Mouse (Mus musculus): ENCODE results near the gene Pitpnb.

The Pitpnb gene

GRCm38 (mm10) chr5:111423616-111424015 lies 93.1 kb downstream of the Pitpnb start:
- DNase-seq, result no peak

GRCm38 (mm10) chr5:111425813-111426212 lies 95.2 kb downstream of the Pitpnb start:
- no peak for DNase-seq

- DNase-seq, result no peak
These were observed 95.7 kb downstream of the Pitpnb start for GRCm38 (mm10) chr5:111426249-111426648.

- no peak for DNase-seq
These were observed 98.3 kb downstream of the Pitpnb start for GRCm38 (mm10) chr5:111428882-111429281.

- DNase-seq, result no peak
These were observed 99.2 kb downstream of the Pitpnb start for GRCm38 (mm10) chr5:111429726-111430125.

- DNase-seq, result no peak
These were observed 100.6 kb downstream of the Pitpnb start for GRCm38 (mm10) chr5:111431007-111431730.

- DNase-seq, result no peak
These were observed 102.3 kb downstream of the Pitpnb start for GRCm38 (mm10) chr5:111432842-111433241.

- DNase-seq, result peak; percentile 67
These were observed 103.8 kb downstream of the Pitpnb start for GRCm38 (mm10) chr5:111434342-111434842.

GRCm38 (mm10) chr5:111436260-111436659 lies 105.7 kb downstream of the Pitpnb start:
- no peak for DNase-seq

- DNase-seq, result no peak
These were observed 106.6 kb downstream of the Pitpnb start for GRCm38 (mm10) chr5:111437205-111437604.
